Mouse (Mus musculus) lung, adult 2 months (tissue): ENCODE results near the gene Spag6. TPM values are rescaled to one million over a fixed set of nuclear protein-coding genes. Genes with fewer than 3 reads are reported as not detected.

Source experiments
- DNase-seq: peaks from one replicate; pipeline ENCODE4 v3.0.0; 2022
- H3K4me1 ChIP-seq: fragments of 200-500 bp; 2 replicates; pipeline ENCODE4 v1.6.1; 2011; ENCODE audit warnings: low read length; ENCODE audit not compliant: control insufficient read depth, insufficient read depth
- H3K4me3 ChIP-seq: fragments of 200-500 bp; replicated peaks from 2 replicates; pipeline ENCODE3; 2011; ENCODE audit warnings: low read depth, mild to moderate bottlenecking, control low read depth, low read length; ENCODE audit errors: extremely low read depth
- CTCF ChIP-seq: fragments of 200-500 bp; IDR thresholded peaks from 2 replicates; pipeline ENCODE4 v1.5.1; 2011; ENCODE audit warnings: mild to moderate bottlenecking, low read length, control low read depth; ENCODE audit not compliant: insufficient read depth
- POLR2A ChIP-seq: fragments of 200-500 bp; IDR thresholded peaks from 2 replicates; pipeline ENCODE4 v1.6.1; 2011; ENCODE audit warnings: low read depth, mild to moderate bottlenecking, control low read depth, low read length, borderline replicate concordance; ENCODE audit errors: extremely low read depth
- WGBS: fragments of 180-500 bp; shearing (Covaris S2); methylation state at CpG from one replicate; pipeline ENCODE4 v1.1.7; 2018; 5-methylcytosine and 5-hydroxymethylcytosine counted together
- polyA plus RNA-seq: library from polyadenylated mRNA; depleted of rRNA; stranded (reverse); fragments of >200 nt; gene quantifications from 2 replicates; pipeline ENCODE4 v1.2.3, GENCODE M21; 2012

The Spag6 gene
- polyA plus RNA-seq, 1 experiment, result 0.46 TPM

- no peak for DNase-seq
- H3K4me3 ChIP-seq, result peak overlapping the region; percentile 73
- 22% methylated on average over 42 of the region's 42 CpGs for WGBS
- TF ChIP-seq CTCF (no peak), POLR2A (peak; percentile 23; the same call in 1 of the 2 replicates)
- peaks cover 11% of the 10 kb centered on the region for H3K4me1 ChIP-seq
Measured at GRCm38 (mm10) chr2:18675681-18676456, 18.0 kb upstream of the Spag6 start.

- 2% methylated on average over 47 of the region's 64 CpGs for WGBS
- Histone ChIP-seq H3K4me1 (peaks cover 11% of the 10 kb centered on the region), H3K4me3 (peak overlapping the region; percentile 73)
- DNase-seq, result peak; percentile 66
- TF ChIP-seq POLR2A (no peak; the same call in 1 of the 2 replicates), CTCF (no peak)
Measured at GRCm38 (mm10) chr2:18676457-18676935, 17.3 kb upstream of the Spag6 start.

GRCm38 (mm10) chr2:18676936-18677491 is 16.8 kb upstream of the Spag6 start, which contains the start of gene Bmi1:
Gene Bmi1, plus strand, starts transcription at chr2:18677018.
- WGBS, result 1% methylated on average over 73 of the region's 77 CpGs
- TF ChIP-seq POLR2A, result no peak
- TF ChIP-seq CTCF, result no peak
- H3K4me3 ChIP-seq, result peak within 1 kb of the TSS; percentile 85
- peaks cover 11% of the 10 kb centered on the region for H3K4me1 ChIP-seq
- peak; percentile 72 for DNase-seq

GRCm38 (mm10) chr2:18677631-18678471 is 16.0 kb upstream of the Spag6 start:
- peaks cover 11% of the 10 kb centered on the region for H3K4me1 ChIP-seq

GRCm38 (mm10) chr2:18679701-18680100 is 14.1 kb upstream of the Spag6 start:
- 92% methylated on average over 2 of the region's 2 CpGs for WGBS
- no peak for TF ChIP-seq CTCF
- TF ChIP-seq POLR2A, result no peak
- H3K4me1 ChIP-seq, result peaks cover 7% of the 10 kb centered on the region
- DNase-seq, result no peak
- no peak overlapping the region for H3K4me3 ChIP-seq

More at GRCm38 (mm10) chr2:18677631-18678471, 16.0 kb upstream of the Spag6 start:
- TF ChIP-seq POLR2A, result no peak
- no peak for TF ChIP-seq CTCF
- DNase-seq, result peak; percentile 63
- H3K4me3 ChIP-seq, result peak overlapping the region; percentile 85
- 9% methylated on average over 55 of the region's 55 CpGs for whole genome bisulfite sequencing

GRCm38 (mm10) chr2:18680501-18680900 is 13.3 kb upstream of the Spag6 start:
- H3K4me1 ChIP-seq, result peaks cover 7% of the 10 kb centered on the region
- H3K4me3 ChIP-seq, result peak overlapping the region; percentile 1
- TF ChIP-seq POLR2A, result no peak
- WGBS, result 4% methylated on average over 4 of the region's 4 CpGs
- no peak for DNase-seq

- Histone ChIP-seq H3K4me1 (peaks cover 7% of the 10 kb centered on the region), H3K4me3 (peak overlapping the region; percentile 33)
- TF ChIP-seq POLR2A (no peak), CTCF (no peak)
- WGBS, result 8% methylated on average over 29 of the region's 29 CpGs
- peak; percentile 63 for DNase-seq
Measured at GRCm38 (mm10) chr2:18680961-18681360, 12.9 kb upstream of the Spag6 start.

- DNase-seq, result no peak
- H3K4me1 ChIP-seq, result peaks cover 4% of the 10 kb centered on the region
- WGBS, result 84% methylated on average over 5 of the region's 5 CpGs
- TF ChIP-seq POLR2A (no peak), CTCF (no peak)
- no peak overlapping the region for H3K4me3 ChIP-seq
Measured at GRCm38 (mm10) chr2:18684062-18684461, 9.8 kb upstream of the Spag6 start.

- TF ChIP-seq POLR2A (no peak), CTCF (no peak)
- Histone ChIP-seq H3K4me3 (no peak overlapping the region), H3K4me1 (peaks cover 4% of the 10 kb centered on the region; the same call in 1 of the 2 replicates)
- 88% methylated on average over 6 of the region's 6 CpGs for WGBS
- DNase-seq, result no peak
Measured at GRCm38 (mm10) chr2:18686386-18686785, 7.4 kb upstream of the Spag6 start.
